Mouse (Mus musculus): ENCODE measurements around the gene Nxnl2.

The Nxnl2 gene

GRCm38 (mm10) chr13:51170691-51171680 is at the start of gene Nxnl2:
Nxnl2 (plus strand) TSS chr13:51171022.
- no peak for DNase-seq (ENCODE audit: low spot score)

- DNase-seq (ENCODE audit: low spot score): no peak
Measured at GRCm38 (mm10) chr13:51121966-51122365, 48.9 kb upstream of the Nxnl2 start.

- no peak for DNase-seq (ENCODE audit: low spot score)
Measured at GRCm38 (mm10) chr13:51122771-51123170, 48.1 kb upstream of the Nxnl2 start.

GRCm38 (mm10) chr13:51125357-51125756 is 45.5 kb upstream of the Nxnl2 start:
- DNase-seq (ENCODE audit: low spot score): no peak

GRCm38 (mm10) chr13:51127906-51128305 is 42.9 kb upstream of the Nxnl2 start:
- DNase-seq (ENCODE audit: low spot score): no peak

- DNase-seq (ENCODE audit: low spot score): no peak
Measured at GRCm38 (mm10) chr13:51128417-51128816, 42.4 kb upstream of the Nxnl2 start.

- DNase-seq (ENCODE audit: low spot score): no peak
Measured at GRCm38 (mm10) chr13:51131179-51131578, 39.6 kb upstream of the Nxnl2 start.

GRCm38 (mm10) chr13:51136315-51136714 is 34.5 kb upstream of the Nxnl2 start:
- DNase-seq (ENCODE audit: low spot score): no peak

GRCm38 (mm10) chr13:51136996-51137701 is 33.7 kb upstream of the Nxnl2 start:
- DNase-seq (ENCODE audit: low spot score): no peak

GRCm38 (mm10) chr13:51137702-51138031 is 33.2 kb upstream of the Nxnl2 start:
- DNase-seq (ENCODE audit: low spot score): no peak

GRCm38 (mm10) chr13:51147106-51147505 is 23.7 kb upstream of the Nxnl2 start:
- DNase-seq (ENCODE audit: low spot score): no peak

- no peak for DNase-seq (ENCODE audit: low spot score)
Measured at GRCm38 (mm10) chr13:51152966-51153669, 17.7 kb upstream of the Nxnl2 start.

GRCm38 (mm10) chr13:51153670-51154030 is 17.2 kb upstream of the Nxnl2 start:
- no peak for DNase-seq (ENCODE audit: low spot score)

- no peak for DNase-seq (ENCODE audit: low spot score)
Measured at GRCm38 (mm10) chr13:51155178-51156013, 15.4 kb upstream of the Nxnl2 start.

- no peak for DNase-seq (ENCODE audit: low spot score)
Measured at GRCm38 (mm10) chr13:51156014-51156386, 14.8 kb upstream of the Nxnl2 start.

- DNase-seq (ENCODE audit: low spot score): no peak
Measured at GRCm38 (mm10) chr13:51157291-51157690, 13.5 kb upstream of the Nxnl2 start.

- DNase-seq (ENCODE audit: low spot score): no peak
Measured at GRCm38 (mm10) chr13:51161672-51162071, 9.2 kb upstream of the Nxnl2 start.

GRCm38 (mm10) chr13:51162246-51162645 is 8.6 kb upstream of the Nxnl2 start:
- no peak for DNase-seq (ENCODE audit: low spot score)

- no peak for DNase-seq (ENCODE audit: low spot score)
Measured at GRCm38 (mm10) chr13:51166711-51167110, 4.1 kb upstream of the Nxnl2 start.

- no peak for DNase-seq (ENCODE audit: low spot score)
Measured at GRCm38 (mm10) chr13:51170215-51170614, 607 bp upstream of the Nxnl2 start.

- no peak for DNase-seq (ENCODE audit: low spot score)
Measured at GRCm38 (mm10) chr13:51172601-51173000, 1.8 kb downstream of the Nxnl2 start.

GRCm38 (mm10) chr13:51178932-51179331 is 8.1 kb downstream of the Nxnl2 start:
- DNase-seq (ENCODE audit: low spot score): no peak

Measured in left cerebral cortex, adult 11 months (tissue).